Mouse (Mus musculus): ENCODE results near the gene Map7d2. TPM values are rescaled to one million over a fixed set of nuclear protein-coding genes. Genes with fewer than 3 reads are reported as not detected.

Gene Map7d2
- polyA plus RNA-seq (2014; fragmentation: Nextera tagmentation; extraction: Ambion mirVana), result 0.40 and 1.2 TPM in 2 replicates

DNA sequence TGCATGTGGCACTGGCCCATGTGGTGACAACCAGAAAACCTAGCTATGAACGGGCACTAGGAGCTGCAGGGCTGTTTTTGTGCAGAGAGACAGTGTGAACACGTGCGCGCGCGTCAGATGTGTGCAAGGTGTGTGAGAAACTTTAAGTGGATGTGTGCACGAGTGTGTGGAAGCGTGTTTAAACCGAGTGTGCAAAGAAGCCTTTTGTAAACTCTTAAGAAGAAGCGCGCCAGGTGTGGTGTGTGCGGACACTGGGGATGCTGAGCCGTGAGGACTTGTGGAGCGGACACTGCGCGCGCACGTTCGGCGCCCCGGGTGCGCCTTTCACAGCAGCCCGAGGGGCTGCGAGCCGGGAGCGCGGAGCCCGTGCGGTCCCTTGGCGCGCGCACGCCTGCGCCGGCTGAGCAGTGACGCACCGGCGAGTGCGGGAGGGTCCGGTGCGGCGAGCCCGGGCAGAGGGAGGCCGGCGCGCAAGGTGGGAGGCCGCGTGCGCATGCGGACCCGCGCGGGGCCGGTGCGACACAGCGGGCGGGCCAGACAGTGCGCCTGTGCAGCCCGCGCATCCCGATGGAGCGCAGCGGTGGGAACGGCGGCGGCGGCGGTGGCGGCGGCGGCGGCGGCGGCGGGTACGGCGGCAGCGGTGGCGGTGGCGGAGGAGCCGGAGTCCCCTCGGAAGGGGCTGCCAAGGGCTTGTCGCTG lies at the start of gene Map7d2:
Map7d2 (plus strand) TSS at position 443 of the 699 bp plus-strand sequence.
- H3K4me1 ChIP-seq (ENCODE audit: control insufficient read depth, insufficient read depth, low read length), result no peaks in the 10 kb centered on the region
- 17% methylated on average over 55 of the region's 83 CpGs for WGBS (ENCODE audit: insufficient replicate concordance)
- peaks cover 28% of the 10 kb centered on the region for H3K27me3 ChIP-seq (ENCODE audit: control insufficient read depth, insufficient read depth, low read length)
- H3K4me2 ChIP-seq, result peak within 1 kb of the TSS; percentile 89
- peak within 1 kb of the TSS; percentile 54 for H3K4me3 ChIP-seq (ENCODE audit: low read depth, low read length)
- H3K36me3 ChIP-seq (ENCODE audit: control insufficient read depth, insufficient read depth, low read length), result no peaks in the 10 kb centered on the region
- peak; percentile 59; the same call in 1 of the 2 replicates for ATAC-seq (replicated peaks; ENCODE audit: insufficient number of reproducible peaks, low FRiP score, low TSS enrichment)
- 0 out of 2 replicates have a peak within 1 kb of the TSS, but pooled peaks have one; percentile 28 for H3K9ac ChIP-seq (ENCODE audit: low read depth, low read length)
- no peaks in the 10 kb centered on the region for H3K9me3 ChIP-seq (replicated peaks; ENCODE audit: control insufficient read depth, low read length)
- no peak within 1 kb of the TSS for H3K27ac ChIP-seq (ENCODE audit: low read depth, low read length)

DNA sequence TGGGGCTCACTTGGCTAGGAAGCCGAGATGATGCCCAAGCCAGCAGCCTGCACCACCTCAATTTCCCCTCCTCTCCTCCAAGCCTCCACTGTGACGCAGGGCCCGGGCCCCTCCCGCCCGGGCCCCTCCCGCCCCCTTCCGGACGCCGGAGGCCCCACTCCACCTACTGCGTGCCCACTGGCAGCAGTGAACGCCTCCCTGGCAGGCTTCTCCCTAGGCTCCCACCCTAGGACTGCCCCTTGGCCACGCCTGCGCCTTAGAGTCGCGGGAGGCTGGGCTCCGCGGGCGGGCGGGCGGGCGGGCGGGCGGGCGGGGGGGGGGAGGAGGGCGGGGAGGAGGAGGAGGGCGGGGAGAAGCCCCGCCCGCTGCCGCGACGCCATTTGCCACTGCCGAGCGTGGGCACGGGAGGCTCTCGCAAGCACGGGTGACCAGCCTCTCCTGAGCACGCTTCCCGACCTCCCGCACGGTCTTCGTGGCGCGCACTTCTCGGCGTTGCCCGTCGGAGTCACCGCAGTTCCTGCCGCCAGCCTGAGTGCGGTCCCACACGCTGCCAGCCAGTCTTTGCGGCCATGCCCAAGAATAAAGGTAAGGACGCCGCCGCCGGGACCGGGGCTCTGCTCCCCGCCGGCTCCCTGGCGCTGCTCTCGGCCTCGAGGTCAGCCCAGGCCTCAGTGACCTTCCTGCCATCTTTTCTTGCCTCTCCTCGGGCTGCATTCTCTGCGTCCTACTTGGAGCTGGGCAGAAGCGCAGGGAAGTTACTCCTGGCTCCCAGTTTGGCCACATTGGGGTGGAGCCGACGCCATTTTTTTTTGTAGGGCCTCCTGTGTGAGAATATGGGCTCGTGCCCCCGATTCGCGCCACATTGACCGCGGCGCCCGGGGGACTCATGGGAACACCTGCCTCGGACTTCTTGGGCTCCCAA lies 42.3 kb upstream of the Map7d2 start, which contains the start of gene Eif1ax:
Eif1ax (plus strand) TSS at position 348 of the 922 bp plus-strand sequence.
- Histone ChIP-seq H3K4me2 (peak within 1 kb of the TSS; percentile 64), H3K36me3 (ENCODE audit: control insufficient read depth, insufficient read depth, low read length) (no peaks in the 10 kb centered on the region), H3K27ac (ENCODE audit: low read depth, low read length) (peak within 1 kb of the TSS; percentile 62), H3K4me1 (ENCODE audit: control insufficient read depth, insufficient read depth, low read length) (no peaks in the 10 kb centered on the region), H3K9me3 (replicated peaks; ENCODE audit: control insufficient read depth, low read length) (no peaks in the 10 kb centered on the region), H3K27me3 (ENCODE audit: control insufficient read depth, insufficient read depth, low read length) (no peaks in the 10 kb centered on the region), H3K9ac (ENCODE audit: low read depth, low read length) (peak within 1 kb of the TSS; percentile 82), H3K4me3 (ENCODE audit: low read depth, low read length) (peak within 1 kb of the TSS; percentile 65)
- peak; percentile 98 for ATAC-seq (replicated peaks; ENCODE audit: insufficient number of reproducible peaks, low FRiP score, low TSS enrichment)
- 13% methylated on average over 58 of the region's 76 CpGs for WGBS (ENCODE audit: insufficient replicate concordance)

DNA sequence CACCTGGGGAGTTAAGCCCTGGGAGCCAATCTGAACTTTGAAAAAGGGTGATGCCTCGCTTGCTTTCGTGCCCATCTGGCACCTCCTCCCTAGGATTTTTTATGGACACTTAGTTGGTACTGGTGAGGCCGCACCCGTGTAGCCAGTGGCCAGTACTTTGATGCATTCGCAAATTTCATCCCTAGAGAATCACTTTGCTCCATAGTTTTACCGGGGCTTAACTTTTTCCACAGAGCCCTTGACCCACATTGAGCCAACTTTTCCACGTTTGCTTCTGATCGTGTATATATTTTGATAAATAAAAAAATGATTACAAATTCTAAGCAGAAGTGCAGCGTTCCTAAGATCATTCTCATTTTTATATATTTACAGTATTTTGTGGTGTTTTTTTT lies 41.6 kb upstream of the Map7d2 start:
- H3K4me1 ChIP-seq (ENCODE audit: control insufficient read depth, insufficient read depth, low read length), result no peaks in the 10 kb centered on the region
- ATAC-seq (replicated peaks; ENCODE audit: insufficient number of reproducible peaks, low FRiP score, low TSS enrichment), result no peak
- H3K4me3 ChIP-seq (ENCODE audit: low read depth, low read length), result peak overlapping the region; percentile 65
- H3K27me3 ChIP-seq (ENCODE audit: control insufficient read depth, insufficient read depth, low read length), result no peaks in the 10 kb centered on the region
- no peaks in the 10 kb centered on the region for H3K36me3 ChIP-seq (ENCODE audit: control insufficient read depth, insufficient read depth, low read length)
- peak overlapping the region; percentile 82 for H3K9ac ChIP-seq (ENCODE audit: low read depth, low read length)
- 16% methylated on average over 9 of the region's 9 CpGs for WGBS (ENCODE audit: insufficient replicate concordance)
- H3K4me2 ChIP-seq, result peak overlapping the region; percentile 64
- H3K9me3 ChIP-seq (replicated peaks; ENCODE audit: control insufficient read depth, low read length), result no peaks in the 10 kb centered on the region
- H3K27ac ChIP-seq (ENCODE audit: low read depth, low read length), result 0 out of 2 replicates have a peak overlapping the region, but pooled peaks have one; percentile 62

- 83% methylated on average over 9 of the region's 9 CpGs for WGBS (ENCODE audit: insufficient replicate concordance)
Observed at GRCm38 (mm10) chrX:159387105-159387504, 27.3 kb upstream of the Map7d2 start.

GRCm38 (mm10) chrX:159388953-159389352 lies 25.4 kb upstream of the Map7d2 start:
- Histone ChIP-seq H3K4me1 (ENCODE audit: control insufficient read depth, insufficient read depth, low read length) (no peaks in the 10 kb centered on the region), H3K36me3 (ENCODE audit: control insufficient read depth, insufficient read depth, low read length) (no peaks in the 10 kb centered on the region), H3K27ac (ENCODE audit: low read depth, low read length) (no peak overlapping the region), H3K9me3 (replicated peaks; ENCODE audit: control insufficient read depth, low read length) (no peaks in the 10 kb centered on the region), H3K4me2 (no peak overlapping the region), H3K27me3 (ENCODE audit: control insufficient read depth, insufficient read depth, low read length) (no peaks in the 10 kb centered on the region), H3K4me3 (ENCODE audit: low read depth, low read length) (no peak overlapping the region), H3K9ac (ENCODE audit: low read depth, low read length) (no peak overlapping the region)
- ATAC-seq (replicated peaks; ENCODE audit: insufficient number of reproducible peaks, low FRiP score, low TSS enrichment), result no peak

More at GRCm38 (mm10) chrX:159387105-159387504, 27.3 kb upstream of the Map7d2 start:
- H3K4me2 ChIP-seq, result no peak overlapping the region
- no peak overlapping the region for H3K4me3 ChIP-seq (ENCODE audit: low read depth, low read length)
- no peaks in the 10 kb centered on the region for H3K27me3 ChIP-seq (ENCODE audit: control insufficient read depth, insufficient read depth, low read length)
- ATAC-seq (replicated peaks; ENCODE audit: insufficient number of reproducible peaks, low FRiP score, low TSS enrichment), result no peak
- no peaks in the 10 kb centered on the region for H3K9me3 ChIP-seq (replicated peaks; ENCODE audit: control insufficient read depth, low read length)
- H3K36me3 ChIP-seq (ENCODE audit: control insufficient read depth, insufficient read depth, low read length), result no peaks in the 10 kb centered on the region
- no peak overlapping the region for H3K27ac ChIP-seq (ENCODE audit: low read depth, low read length)
- no peak overlapping the region for H3K9ac ChIP-seq (ENCODE audit: low read depth, low read length)
- H3K4me1 ChIP-seq (ENCODE audit: control insufficient read depth, insufficient read depth, low read length), result no peaks in the 10 kb centered on the region

GRCm38 (mm10) chrX:159390347-159390962 lies 23.9 kb upstream of the Map7d2 start:
- no peaks in the 10 kb centered on the region for H3K36me3 ChIP-seq (ENCODE audit: control insufficient read depth, insufficient read depth, low read length)
- no peak overlapping the region for H3K4me3 ChIP-seq (ENCODE audit: low read depth, low read length)
- H3K9ac ChIP-seq (ENCODE audit: low read depth, low read length), result no peak overlapping the region
- no peaks in the 10 kb centered on the region for H3K9me3 ChIP-seq (replicated peaks; ENCODE audit: control insufficient read depth, low read length)
- H3K4me1 ChIP-seq (ENCODE audit: control insufficient read depth, insufficient read depth, low read length), result no peaks in the 10 kb centered on the region
- no peaks in the 10 kb centered on the region for H3K27me3 ChIP-seq (ENCODE audit: control insufficient read depth, insufficient read depth, low read length)
- H3K27ac ChIP-seq (ENCODE audit: low read depth, low read length), result no peak overlapping the region
- no peak for ATAC-seq (replicated peaks; ENCODE audit: insufficient number of reproducible peaks, low FRiP score, low TSS enrichment)
- H3K4me2 ChIP-seq, result no peak overlapping the region
- 62% methylated on average over 6 of the region's 6 CpGs for WGBS (ENCODE audit: insufficient replicate concordance)

DNA sequence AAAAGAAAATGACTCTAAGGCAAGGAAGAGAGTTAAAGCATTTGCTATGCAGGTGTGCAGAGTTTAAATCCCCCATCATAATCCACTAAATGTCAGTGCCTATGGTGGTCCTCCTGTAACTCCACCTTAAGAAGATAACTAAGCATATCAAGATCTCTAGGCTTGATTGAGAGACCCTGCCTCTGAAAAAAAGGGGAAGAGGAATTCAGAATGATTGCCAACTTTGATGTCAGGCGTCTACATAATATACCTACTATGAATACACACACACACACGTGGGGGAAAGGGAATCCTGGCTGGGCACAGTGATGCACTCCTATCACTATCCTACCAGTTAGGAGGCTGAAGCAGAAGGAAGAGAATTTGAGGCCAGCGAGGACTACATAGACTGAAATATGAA lies 23.1 kb upstream of the Map7d2 start:
- H3K9ac ChIP-seq (ENCODE audit: low read depth, low read length), result no peak overlapping the region
- no peaks in the 10 kb centered on the region for H3K36me3 ChIP-seq (ENCODE audit: control insufficient read depth, insufficient read depth, low read length)
- ATAC-seq (replicated peaks; ENCODE audit: insufficient number of reproducible peaks, low FRiP score, low TSS enrichment), result no peak
- no peak overlapping the region for H3K27ac ChIP-seq (ENCODE audit: low read depth, low read length)
- H3K9me3 ChIP-seq (replicated peaks; ENCODE audit: control insufficient read depth, low read length), result no peaks in the 10 kb centered on the region
- 73% methylated on average over 3 of the region's 3 CpGs for WGBS (ENCODE audit: insufficient replicate concordance)
- H3K27me3 ChIP-seq (ENCODE audit: control insufficient read depth, insufficient read depth, low read length), result no peaks in the 10 kb centered on the region
- no peaks in the 10 kb centered on the region for H3K4me1 ChIP-seq (ENCODE audit: control insufficient read depth, insufficient read depth, low read length)
- H3K4me3 ChIP-seq (ENCODE audit: low read depth, low read length), result no peak overlapping the region
- no peak overlapping the region for H3K4me2 ChIP-seq

DNA sequence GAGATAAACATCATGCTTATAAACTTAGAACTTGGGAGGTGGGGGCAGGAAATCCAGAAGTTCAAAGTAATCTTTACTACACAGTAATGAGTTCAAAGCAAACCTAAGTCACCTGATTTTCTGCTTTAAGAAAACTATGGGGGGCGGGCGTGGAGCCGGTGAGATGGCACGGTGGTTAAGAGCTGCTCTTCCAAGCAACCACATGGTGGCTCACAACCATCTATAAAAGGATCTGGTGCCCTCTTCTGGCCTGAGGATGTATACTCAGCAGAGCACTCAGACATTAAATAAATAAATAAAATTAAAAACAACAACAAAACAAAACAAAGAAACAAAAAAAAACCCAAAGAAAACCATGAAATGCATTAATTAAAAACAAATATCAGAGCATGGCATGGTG lies 5.1 kb upstream of the Map7d2 start:
- Histone ChIP-seq H3K27ac (ENCODE audit: low read depth, low read length) (no peak overlapping the region), H3K27me3 (ENCODE audit: control insufficient read depth, insufficient read depth, low read length) (peaks cover 4% of the 10 kb centered on the region), H3K4me3 (ENCODE audit: low read depth, low read length) (no peak overlapping the region), H3K9ac (ENCODE audit: low read depth, low read length) (no peak overlapping the region), H3K9me3 (replicated peaks; ENCODE audit: control insufficient read depth, low read length) (no peaks in the 10 kb centered on the region), H3K36me3 (ENCODE audit: control insufficient read depth, insufficient read depth, low read length) (no peaks in the 10 kb centered on the region), H3K4me1 (ENCODE audit: control insufficient read depth, insufficient read depth, low read length) (no peaks in the 10 kb centered on the region), H3K4me2 (no peak overlapping the region)
- 24% methylated on average over 4 of the region's 4 CpGs for WGBS (ENCODE audit: insufficient replicate concordance)
- ATAC-seq (replicated peaks; ENCODE audit: insufficient number of reproducible peaks, low FRiP score, low TSS enrichment), result no peak
